Mouse (Mus musculus) forebrain, embryonic 12.5 days (tissue): ENCODE data around the gene Syngr1. TPM values are rescaled to one million over a fixed set of nuclear protein-coding genes. Genes with fewer than 3 reads are reported as not detected.
A peak's percentile ranks its signal among the peaks of the same experiment; 100 is the strongest.

Experiments used
- ATAC-seq: fragments of 200-750 bp; cut with Nextera tagmentation; 2 replicates; pipeline ENCODE4 v1.8.0; 2017; ENCODE audit warnings: moderate TSS enrichment; ENCODE audit not compliant: low FRiP score
- H3K27ac ChIP-seq: fragments of 300-500 bp; sonication (generic); 2 replicates; pipeline ENCODE4 v1.5.1; 2016; ENCODE audit warnings: mild to moderate bottlenecking
- H3K27me3 ChIP-seq: fragments of 300-500 bp; sonication (generic); 2 replicates; pipeline ENCODE4 v1.6.1; 2016; ENCODE audit warnings: mild to moderate bottlenecking
- H3K36me3 ChIP-seq: fragments of 300-500 bp; sonication (generic); replicated peaks from 2 replicates; pipeline ENCODE4 v1.6.1; 2016; ENCODE audit warnings: mild to moderate bottlenecking
- H3K4me1 ChIP-seq: fragments of 300-500 bp; sonication (generic); 2 replicates; pipeline ENCODE4 v1.6.1; 2016
- H3K4me2 ChIP-seq: fragments of 300-500 bp; sonication (generic); 2 replicates; pipeline ENCODE4 v1.6.1; 2016; ENCODE audit warnings: mild to moderate bottlenecking, moderate library complexity
- H3K4me3 ChIP-seq: fragments of 300-500 bp; sonication (generic); replicated peaks from 2 replicates; pipeline ENCODE4 v1.5.1; 2016; ENCODE audit warnings: mild to moderate bottlenecking
- H3K9ac ChIP-seq: fragments of 300-500 bp; sonication (generic); 2 replicates; pipeline ENCODE4 v1.6.1; 2016; ENCODE audit warnings: mild to moderate bottlenecking
- H3K9me3 ChIP-seq: fragments of 300-500 bp; sonication (generic); 2 replicates; pipeline ENCODE4 v1.6.1; 2016
- WGBS: fragments of 180-500 bp; shearing (Covaris S2); methylation state at CpG from one replicate; pipeline ENCODE4 v1.1.7; 2016; 5-methylcytosine and 5-hydroxymethylcytosine counted together
- polyA plus RNA-seq: library from polyadenylated mRNA; unstranded; fragments of >200 nt; fragmentation: Nextera tagmentation; extraction: Ambion mirVana; gene quantifications from 2 replicates; pipeline ENCODE4 v1.2.1, GENCODE M21; 2016

The Syngr1 gene
- polyA plus RNA-seq, 1 experiment from 2014 or later: 12.1 TPM

DNA sequence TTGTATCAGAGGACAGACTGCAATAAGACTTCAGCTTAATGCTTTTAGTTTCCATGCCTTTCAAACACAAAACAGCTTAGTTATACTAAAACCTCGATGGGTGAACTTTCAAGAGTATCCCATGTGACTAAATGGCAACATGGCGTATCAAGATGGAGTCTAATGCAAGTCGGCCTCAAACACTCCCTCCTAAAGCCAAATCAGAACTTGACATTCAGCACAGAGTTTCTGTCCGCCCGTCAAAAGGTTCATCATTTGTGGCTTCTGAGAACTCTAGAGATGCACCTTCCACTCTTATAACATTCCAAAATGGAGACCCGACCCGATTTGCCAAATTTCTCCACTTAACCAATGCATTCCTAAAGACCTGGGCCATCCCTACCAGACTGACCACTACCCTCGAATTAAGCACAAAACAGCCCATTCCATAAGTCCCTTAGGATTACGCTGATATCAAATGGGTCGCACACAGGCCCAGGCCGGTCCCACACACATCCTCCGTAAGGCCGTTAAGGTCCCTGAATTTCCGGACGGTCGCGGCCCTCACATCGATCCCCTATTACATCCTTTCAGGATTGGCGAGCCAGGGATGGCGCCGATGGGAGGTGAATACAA, 8.4 kb upstream of the Syngr1 start:
- Histone ChIP-seq H3K4me3 (peak overlapping the region; percentile 68), H3K36me3 (peaks cover 45% of the 10 kb centered on the region), H3K9me3 (no peaks in the 10 kb centered on the region), H3K27me3 (no peaks in the 10 kb centered on the region), H3K4me1 (peaks cover 31% of the 10 kb centered on the region), H3K9ac (peak overlapping the region; percentile 89), H3K4me2 (peak overlapping the region; percentile 73), H3K27ac (peak overlapping the region; percentile 84)
- ATAC-seq: peak; percentile 64
- WGBS: under 1% methylated on average over 21 of the region's 21 CpGs

- WGBS: under 1% methylated on average over 30 of the region's 30 CpGs
- H3K36me3 ChIP-seq: peaks cover 39% of the 10 kb centered on the region
- H3K9me3 ChIP-seq: no peaks in the 10 kb centered on the region
- no peaks in the 10 kb centered on the region for H3K27me3 ChIP-seq
- H3K9ac ChIP-seq: peak overlapping the region; percentile 89
- H3K27ac ChIP-seq: peak overlapping the region; percentile 93
- H3K4me3 ChIP-seq: peak overlapping the region; percentile 68
- peaks cover 31% of the 10 kb centered on the region for H3K4me1 ChIP-seq
- peak; percentile 96 for ATAC-seq
- H3K4me2 ChIP-seq: peak overlapping the region; percentile 73
Observed at GRCm38 (mm10) chr15:80083276-80083731, 7.8 kb upstream of the Syngr1 start.

DNA sequence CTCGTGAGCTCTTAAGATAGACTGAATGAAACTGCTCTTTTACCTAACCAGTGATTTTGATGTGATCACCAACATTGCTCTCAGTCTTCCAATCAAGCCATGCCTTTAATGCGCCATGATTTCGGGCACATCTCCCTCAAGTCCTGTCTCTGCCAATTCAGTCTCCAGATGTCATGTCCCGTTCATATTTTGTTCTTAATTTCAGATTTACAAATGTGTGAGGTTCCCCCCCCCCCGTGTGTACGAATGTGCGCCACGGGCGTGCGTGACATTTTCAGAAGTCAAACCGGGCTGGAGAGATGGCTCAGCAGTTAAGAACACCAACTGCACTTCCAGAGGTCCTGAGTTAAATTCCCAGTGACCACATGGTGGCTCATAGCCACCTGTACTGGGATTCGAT, 7.4 kb upstream of the Syngr1 start:
- Histone ChIP-seq H3K27ac (peak overlapping the region; percentile 93), H3K9me3 (no peaks in the 10 kb centered on the region), H3K9ac (peak overlapping the region; percentile 56), H3K27me3 (no peaks in the 10 kb centered on the region), H3K4me3 (peak overlapping the region; percentile 68), H3K4me1 (peaks cover 31% of the 10 kb centered on the region), H3K4me2 (peak overlapping the region; percentile 73), H3K36me3 (peaks cover 35% of the 10 kb centered on the region)
- WGBS: 2% methylated on average over 12 of the region's 12 CpGs
- ATAC-seq: peak; percentile 17

DNA sequence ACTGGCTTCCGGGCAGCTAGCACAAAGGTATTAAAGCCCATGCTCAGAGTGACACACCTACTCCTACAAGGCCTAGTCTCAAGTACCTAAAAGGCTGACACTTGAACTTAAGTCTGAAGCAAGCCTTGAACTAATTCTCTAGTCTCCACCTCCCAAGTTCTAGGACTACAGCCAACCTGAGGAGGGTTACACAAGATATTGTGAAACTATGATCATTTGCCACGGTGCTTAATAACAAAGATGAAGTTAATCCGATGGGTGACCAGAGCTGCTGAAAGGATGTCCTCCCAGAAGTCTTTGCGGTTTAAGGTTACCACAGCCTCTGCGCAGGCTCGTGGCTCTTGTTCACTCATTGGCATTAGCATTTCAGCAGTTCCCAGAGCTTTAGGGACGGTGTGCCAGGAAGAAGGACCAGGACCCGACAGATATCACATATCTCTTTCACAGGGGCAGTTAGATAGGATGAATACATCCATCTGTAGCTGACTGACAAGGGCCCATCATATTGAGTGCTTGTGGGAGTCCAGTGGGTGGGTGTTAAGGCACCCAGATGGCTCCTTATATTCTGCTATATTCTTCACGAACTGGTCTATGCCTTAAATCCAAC, 3.6 kb upstream of the Syngr1 start:
- peaks cover 16% of the 10 kb centered on the region for H3K4me1 ChIP-seq
- H3K9me3 ChIP-seq: no peaks in the 10 kb centered on the region
- H3K27ac ChIP-seq: no peak overlapping the region
- no peaks in the 10 kb centered on the region for H3K36me3 ChIP-seq
- peaks cover 15% of the 10 kb centered on the region for H3K27me3 ChIP-seq
- no peak overlapping the region for H3K9ac ChIP-seq
- ATAC-seq: no peak
- H3K4me2 ChIP-seq: no peak overlapping the region
- H3K4me3 ChIP-seq: no peak overlapping the region
- WGBS: 89% methylated on average over 9 of the region's 9 CpGs

GRCm38 (mm10) chr15:80088637-80089036, 2.5 kb upstream of the Syngr1 start:
- no peaks in the 10 kb centered on the region for H3K36me3 ChIP-seq
- 30% methylated on average over 4 of the region's 4 CpGs for WGBS
- ATAC-seq: 0 out of 2 replicates have a peak, but pooled peaks have one; percentile 30
- H3K4me3 ChIP-seq: no peak overlapping the region
- no peak overlapping the region for H3K27ac ChIP-seq
- peaks cover 24% of the 10 kb centered on the region for H3K27me3 ChIP-seq
- peaks cover 15% of the 10 kb centered on the region for H3K4me1 ChIP-seq
- no peak overlapping the region for H3K9ac ChIP-seq
- no peak overlapping the region for H3K4me2 ChIP-seq
- no peaks in the 10 kb centered on the region for H3K9me3 ChIP-seq

DNA sequence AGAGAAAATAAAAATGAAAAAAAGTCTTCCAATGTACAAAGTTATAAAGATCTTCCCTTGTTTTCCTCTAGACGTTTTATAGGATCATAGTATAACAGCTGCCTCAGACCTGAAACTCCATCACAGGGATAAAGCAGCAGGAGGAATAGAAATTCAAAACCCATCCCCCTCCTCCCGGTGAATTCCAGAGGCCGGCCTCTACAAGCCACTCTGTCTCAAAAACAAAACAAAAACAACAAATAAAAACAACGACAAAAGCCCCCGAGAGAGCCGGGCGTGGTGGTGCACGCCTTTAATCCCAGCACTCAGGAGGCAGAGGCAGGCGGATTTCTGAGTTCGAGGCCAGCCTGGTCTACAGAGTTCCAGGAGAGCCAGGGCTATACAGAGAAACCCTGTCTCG, 979 bp upstream of the Syngr1 start:
- Histone ChIP-seq H3K9ac (no peak overlapping the region), H3K4me1 (peaks cover 15% of the 10 kb centered on the region), H3K4me3 (no peak overlapping the region), H3K4me2 (peak overlapping the region; percentile 89; the same call in 1 of the 2 replicates), H3K27me3 (peaks cover 31% of the 10 kb centered on the region), H3K36me3 (no peaks in the 10 kb centered on the region), H3K27ac (no peak overlapping the region), H3K9me3 (no peaks in the 10 kb centered on the region)
- 73% methylated on average over 11 of the region's 11 CpGs for WGBS
- ATAC-seq: no peak

GRCm38 (mm10) chr15:80090741-80091120, 403 bp upstream of the Syngr1 start:
- H3K27ac ChIP-seq: 0 out of 2 replicates have a peak overlapping the region, but pooled peaks have one; percentile 31
- WGBS: under 1% methylated on average over 17 of the region's 17 CpGs

DNA sequence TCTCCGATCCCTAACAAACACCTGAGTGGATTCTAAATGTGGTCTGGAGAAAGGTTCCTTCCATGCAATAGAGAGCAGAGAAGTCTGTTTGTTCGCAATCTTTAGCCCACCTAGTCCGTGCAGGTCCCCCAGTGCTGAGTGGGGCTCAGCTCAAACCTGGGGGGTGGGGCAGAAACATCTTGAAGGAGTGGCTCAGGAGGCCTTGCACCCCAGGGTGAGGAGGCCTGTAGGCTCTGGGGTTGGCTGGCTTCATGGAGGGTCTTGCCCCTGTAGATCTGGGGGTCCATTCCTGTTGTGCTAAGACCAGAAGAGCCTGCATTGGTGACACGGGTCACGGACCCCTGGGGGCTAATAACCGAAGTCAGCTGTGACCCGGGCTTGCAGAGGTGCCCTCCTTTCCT, 907 bp downstream of the Syngr1 start:
- Histone ChIP-seq H3K9me3 (no peaks in the 10 kb centered on the region), H3K27ac (no peak overlapping the region), H3K36me3 (no peaks in the 10 kb centered on the region), H3K9ac (peak overlapping the region; percentile 73), H3K4me1 (peaks cover 16% of the 10 kb centered on the region), H3K27me3 (peaks cover 35% of the 10 kb centered on the region), H3K4me2 (peak overlapping the region; percentile 89), H3K4me3 (peak overlapping the region; percentile 79)
- ATAC-seq: 0 out of 2 replicates have a peak, but pooled peaks have one; percentile 16
- WGBS: 20% methylated on average over 7 of the region's 7 CpGs

More at GRCm38 (mm10) chr15:80090741-80091120, 403 bp upstream of the Syngr1 start:
- peak overlapping the region; percentile 89 for H3K4me2 ChIP-seq
- no peaks in the 10 kb centered on the region for H3K9me3 ChIP-seq
- H3K27me3 ChIP-seq: peaks cover 34% of the 10 kb centered on the region
- 0 out of 2 replicates have a peak, but pooled peaks have one; percentile 37 for ATAC-seq
- H3K9ac ChIP-seq: peak overlapping the region; percentile 73
- H3K4me3 ChIP-seq: peak overlapping the region; percentile 79
- no peaks in the 10 kb centered on the region for H3K36me3 ChIP-seq
- H3K4me1 ChIP-seq: peaks cover 15% of the 10 kb centered on the region

DNA sequence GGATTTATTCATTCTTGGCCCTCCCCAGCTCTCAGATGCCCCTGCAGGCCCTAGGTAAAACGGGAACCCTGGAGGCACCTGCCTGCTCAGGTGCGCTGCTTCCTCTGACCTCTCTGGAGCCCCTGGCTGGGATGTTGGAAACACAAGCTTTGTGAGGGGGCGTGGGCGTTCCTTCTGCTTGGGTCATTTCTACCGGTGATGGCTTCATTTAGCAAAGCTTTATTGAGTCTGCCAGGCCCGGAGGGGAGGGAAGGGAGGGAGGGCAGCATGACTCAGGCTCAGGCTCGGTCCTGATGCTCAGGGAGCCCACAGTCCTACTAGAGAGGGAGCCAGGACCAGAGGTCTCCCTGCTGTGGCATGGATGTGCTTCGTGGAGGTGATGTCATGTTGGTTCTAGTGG, 1.5 kb downstream of the Syngr1 start:
- no peak for ATAC-seq
- H3K4me2 ChIP-seq: peak overlapping the region; percentile 89
- H3K9me3 ChIP-seq: no peaks in the 10 kb centered on the region
- no peak overlapping the region for H3K27ac ChIP-seq
- H3K9ac ChIP-seq: no peak overlapping the region
- 22% methylated on average over 8 of the region's 8 CpGs for WGBS
- H3K36me3 ChIP-seq: no peaks in the 10 kb centered on the region
- peak overlapping the region; percentile 79 for H3K4me3 ChIP-seq
- peaks cover 22% of the 10 kb centered on the region for H3K4me1 ChIP-seq
- peaks cover 35% of the 10 kb centered on the region for H3K27me3 ChIP-seq

DNA sequence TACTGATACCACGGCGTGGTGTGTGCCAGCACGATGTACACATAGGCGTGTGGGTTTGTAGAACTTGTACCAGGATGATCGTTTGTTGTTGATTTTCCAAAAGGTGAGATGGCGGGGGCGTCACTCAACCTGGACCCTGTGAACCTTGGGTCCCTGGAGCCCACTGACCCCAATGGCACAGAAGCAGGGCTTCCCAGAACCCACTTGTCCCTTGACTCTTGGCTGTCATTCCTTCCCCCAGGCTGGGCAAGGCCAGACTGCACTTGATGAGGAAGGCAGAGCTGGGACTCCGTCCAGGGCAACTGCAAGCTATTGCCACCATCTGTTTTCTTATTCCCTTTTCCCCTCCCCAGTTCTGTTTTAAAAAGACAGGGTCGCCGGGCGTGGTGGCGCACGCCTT, 3.1 kb downstream of the Syngr1 start:
- 94% methylated on average over 13 of the region's 13 CpGs for WGBS
- H3K27ac ChIP-seq: no peak overlapping the region
- H3K27me3 ChIP-seq: peaks cover 35% of the 10 kb centered on the region
- no peak overlapping the region for H3K4me2 ChIP-seq
- H3K4me1 ChIP-seq: peaks cover 35% of the 10 kb centered on the region
- H3K36me3 ChIP-seq: no peaks in the 10 kb centered on the region
- no peak overlapping the region for H3K9ac ChIP-seq
- no peaks in the 10 kb centered on the region for H3K9me3 ChIP-seq
- no peak overlapping the region for H3K4me3 ChIP-seq
- ATAC-seq: no peak

DNA sequence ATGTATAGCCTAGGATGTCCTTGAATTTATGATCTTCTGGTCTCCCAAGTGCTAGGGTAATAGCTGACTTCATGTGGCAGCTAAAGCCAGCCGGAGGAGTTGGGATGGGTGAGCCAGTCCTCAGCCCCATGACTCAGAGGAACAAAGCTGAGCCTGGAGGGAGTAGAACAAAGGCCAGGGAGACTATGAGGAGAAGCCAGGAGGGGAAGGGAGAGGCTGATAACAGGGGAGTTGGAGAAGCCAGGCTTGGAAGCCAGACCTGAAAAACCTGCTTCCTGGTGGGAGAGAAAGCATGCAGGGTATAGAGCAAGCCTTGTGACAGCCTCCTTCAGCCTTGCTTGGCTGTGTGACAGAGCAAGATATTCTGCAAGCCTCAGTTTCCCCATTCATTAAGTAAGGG, 4.5 kb downstream of the Syngr1 start:
- Histone ChIP-seq H3K4me3 (no peak overlapping the region), H3K4me1 (peaks cover 34% of the 10 kb centered on the region), H3K4me2 (no peak overlapping the region), H3K9me3 (no peaks in the 10 kb centered on the region), H3K36me3 (no peaks in the 10 kb centered on the region), H3K9ac (no peak overlapping the region), H3K27me3 (peaks cover 35% of the 10 kb centered on the region), H3K27ac (no peak overlapping the region)
- 78% methylated on average over 1 of the region's 1 CpGs for WGBS
- no peak for ATAC-seq

- ATAC-seq: no peak
- Histone ChIP-seq H3K36me3 (no peaks in the 10 kb centered on the region), H3K4me2 (no peak overlapping the region), H3K4me1 (peaks cover 31% of the 10 kb centered on the region), H3K27ac (no peak overlapping the region), H3K9ac (no peak overlapping the region), H3K4me3 (no peak overlapping the region), H3K27me3 (peaks cover 31% of the 10 kb centered on the region), H3K9me3 (no peaks in the 10 kb centered on the region)
- 76% methylated on average over 10 of the region's 10 CpGs for WGBS
Observed at GRCm38 (mm10) chr15:80096406-80096805, 5.3 kb downstream of the Syngr1 start.
